Mouse (Mus musculus) olfactory bulb, adult 2 months (tissue): ENCODE data around the gene Il10rb.

ENCODE experiments used
- CTCF ChIP-seq: fragments of 200-500 bp; IDR thresholded peaks from 2 replicates; pipeline ENCODE4 v1.5.1; 2012; ENCODE audit warnings: low read depth, mild to moderate bottlenecking, low read length, moderate library complexity; ENCODE audit not compliant: insufficient read depth
- POLR2A ChIP-seq: fragments of 200-500 bp; IDR thresholded peaks from 2 replicates; pipeline ENCODE4 v1.6.1; 2012; ENCODE audit warnings: mild to moderate bottlenecking, low read depth, low read length, moderate library complexity; ENCODE audit not compliant: insufficient read depth

DNA sequence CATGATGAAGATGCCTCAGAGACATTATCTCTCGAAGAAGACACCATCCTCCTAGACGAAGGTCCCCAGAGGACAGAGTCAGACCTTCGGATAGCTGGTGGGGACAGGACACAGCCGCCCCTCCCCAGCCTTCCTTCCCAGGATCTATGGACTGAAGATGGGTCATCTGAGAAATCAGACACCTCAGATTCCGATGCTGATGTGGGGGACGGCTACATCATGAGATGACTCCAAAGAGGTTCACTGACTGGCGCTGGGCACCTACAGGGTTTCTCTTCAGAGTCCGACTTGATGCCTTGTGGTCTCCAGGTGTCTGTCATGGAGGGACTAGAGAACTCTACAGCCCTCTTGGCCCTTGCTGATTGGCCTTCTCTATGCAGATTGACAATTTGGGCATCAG, 1.8 kb upstream of the Il10rb start:
- TF ChIP-seq CTCF (no peak), POLR2A (no peak)
